Mouse (Mus musculus) embryonic facial prominence, embryonic 12.5 days (tissue): ENCODE measurements around the gene Olfr1307. TPM values are rescaled to one million over a fixed set of nuclear protein-coding genes. Genes with fewer than 3 reads are reported as not detected.

ENCODE experiments used
- ATAC-seq: fragments of 200-750 bp; cut with Nextera tagmentation; 2 replicates; pipeline ENCODE4 v1.8.0; 2017; ENCODE audit not compliant: insufficient number of reproducible peaks, insufficient read depth, low FRiP score, low TSS enrichment
- H3K27ac ChIP-seq: fragments of 300-500 bp; sonication (generic); 2 replicates; pipeline ENCODE4 v1.5.1; 2016; ENCODE audit warnings: mild to moderate bottlenecking
- H3K27me3 ChIP-seq: fragments of 300-500 bp; sonication (generic); 2 replicates; pipeline ENCODE4 v1.6.1; 2016; ENCODE audit warnings: mild to moderate bottlenecking, moderate library complexity
- H3K36me3 ChIP-seq: fragments of 300-500 bp; sonication (generic); 2 replicates; pipeline ENCODE4 v1.6.1; 2016; ENCODE audit warnings: mild to moderate bottlenecking
- H3K4me1 ChIP-seq: fragments of 300-500 bp; sonication (generic); 2 replicates; pipeline ENCODE4 v1.6.1; 2016
- H3K4me2 ChIP-seq: fragments of 300-500 bp; sonication (generic); replicated peaks from 2 replicates; pipeline ENCODE4 v1.6.1; 2016; ENCODE audit warnings: mild to moderate bottlenecking, moderate library complexity
- H3K4me3 ChIP-seq: fragments of 300-500 bp; sonication (generic); 2 replicates; pipeline ENCODE4 v1.5.1; 2016; ENCODE audit warnings: mild to moderate bottlenecking
- H3K9ac ChIP-seq: fragments of 300-500 bp; sonication (generic); 2 replicates; pipeline ENCODE4 v1.6.1; 2016; ENCODE audit warnings: mild to moderate bottlenecking, moderate library complexity
- H3K9me3 ChIP-seq: fragments of 300-500 bp; sonication (generic); 2 replicates; pipeline ENCODE4 v1.6.1; 2016; ENCODE audit warnings: mild to moderate bottlenecking, moderate library complexity
- WGBS: fragments of 180-500 bp; shearing (Covaris S2); methylation state at CpG from one replicate; pipeline ENCODE4 v1.1.7; 2016; 5-methylcytosine and 5-hydroxymethylcytosine counted together
- polyA plus RNA-seq: library from polyadenylated mRNA; unstranded; fragments of >200 nt; fragmentation: Nextera tagmentation; extraction: Ambion mirVana; gene quantifications from 2 replicates; pipeline ENCODE4 v1.2.1, GENCODE M21; 2016

Olfr1307 gene
- polyA plus RNA-seq: not detected in 2 replicates

GRCm38 (mm10) chr2:111949340-111949739, at the start of gene Olfr1307:
Olfr1307 (minus strand) TSS chr2:111949440.
- no peak within 1 kb of the TSS for H3K9ac ChIP-seq
- H3K4me1 ChIP-seq: no peaks in the 10 kb centered on the region
- H3K9me3 ChIP-seq: no peaks in the 10 kb centered on the region
- H3K36me3 ChIP-seq: no peaks in the 10 kb centered on the region
- H3K4me2 ChIP-seq: no peak within 1 kb of the TSS
- no peaks in the 10 kb centered on the region for H3K27me3 ChIP-seq
- ATAC-seq: no peak
- no peak within 1 kb of the TSS for H3K4me3 ChIP-seq
- 71% methylated on average over 1 of the region's 1 CpGs for WGBS
- H3K27ac ChIP-seq: no peak within 1 kb of the TSS

DNA sequence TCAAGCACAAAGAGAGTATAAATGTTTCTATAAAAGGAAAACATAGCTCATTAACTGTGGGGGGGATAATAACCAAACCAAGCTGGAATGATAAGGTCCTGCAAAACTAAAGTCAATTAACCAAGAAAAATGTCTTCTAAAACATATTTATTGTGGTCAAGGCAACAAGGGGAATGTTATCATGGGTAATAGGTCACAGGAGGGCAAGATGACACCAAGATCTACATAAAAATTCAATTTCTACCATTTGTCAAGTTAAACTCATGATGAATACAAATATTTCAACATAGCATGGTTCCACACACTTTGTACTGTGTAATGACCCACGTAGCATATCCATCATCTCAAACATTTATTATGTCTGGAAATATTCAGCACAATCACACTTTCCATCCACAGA, 40.9 kb upstream of the Olfr1307 start, which contains the start of gene Olfr1309:
TSS of gene Olfr1309 (minus strand) at position 101 of the 400 bp plus-strand sequence.
- H3K27me3 ChIP-seq: no peaks in the 10 kb centered on the region
- no peak within 1 kb of the TSS for H3K4me2 ChIP-seq
- H3K27ac ChIP-seq: no peak within 1 kb of the TSS
- no peaks in the 10 kb centered on the region for H3K36me3 ChIP-seq
- H3K9ac ChIP-seq: no peak within 1 kb of the TSS
- no peak within 1 kb of the TSS for H3K4me3 ChIP-seq
- WGBS: 71% methylated on average over 1 of the region's 1 CpGs
- H3K9me3 ChIP-seq: no peaks in the 10 kb centered on the region
- no peak for ATAC-seq
- H3K4me1 ChIP-seq: no peaks in the 10 kb centered on the region

- Histone ChIP-seq H3K4me2 (no peak within 1 kb of the TSS), H3K27ac (no peak within 1 kb of the TSS), H3K36me3 (no peaks in the 10 kb centered on the region), H3K9ac (no peak within 1 kb of the TSS), H3K27me3 (no peaks in the 10 kb centered on the region), H3K4me3 (no peak within 1 kb of the TSS), H3K4me1 (no peaks in the 10 kb centered on the region), H3K9me3 (no peaks in the 10 kb centered on the region)
- 53% methylated on average over 1 of the region's 1 CpGs for WGBS
- no peak for ATAC-seq
Measured at GRCm38 (mm10) chr2:111964844-111965243, 15.6 kb upstream of the Olfr1307 start, which contains the start of gene Olfr1308. Olfr1308 (minus strand) TSS chr2:111964944.

DNA sequence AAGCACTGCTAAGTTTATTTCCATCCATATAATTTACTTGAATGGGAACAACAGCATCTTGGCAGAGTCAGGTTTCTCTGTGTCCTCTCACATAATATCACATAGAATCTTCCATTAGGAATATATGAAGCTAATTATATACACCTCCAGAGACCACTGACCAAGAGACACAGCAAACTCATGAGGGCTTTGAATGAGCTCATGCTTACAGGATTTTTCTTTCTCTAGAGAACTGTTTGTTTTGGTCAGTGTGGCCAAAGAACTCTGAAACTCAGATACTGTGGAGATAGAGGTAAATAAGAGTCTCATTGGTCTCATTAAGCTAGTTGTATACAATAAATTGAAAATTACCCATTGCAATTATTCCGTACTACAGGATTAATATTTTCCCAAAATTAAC, 33.1 kb downstream of the Olfr1307 start, which contains the start of gene Olfr1306:
TSS of gene Olfr1306 (minus strand) at position 101 of the 400 bp plus-strand sequence.
- WGBS: 82% methylated on average over 1 of the region's 1 CpGs
- Histone ChIP-seq H3K9me3 (no peaks in the 10 kb centered on the region; the same call in 1 of the 2 replicates), H3K4me2 (no peak within 1 kb of the TSS), H3K27me3 (no peaks in the 10 kb centered on the region), H3K27ac (no peak within 1 kb of the TSS), H3K9ac (no peak within 1 kb of the TSS), H3K4me1 (no peaks in the 10 kb centered on the region), H3K4me3 (no peak within 1 kb of the TSS), H3K36me3 (no peaks in the 10 kb centered on the region)
- ATAC-seq: no peak

Other genes with a start within 250 kb of the Olfr1307 start
- not detected in 2 replicates for gene Olfr1301, start 198.4 kb downstream of the Olfr1307 start, polyA plus RNA-seq
- not detected in 2 replicates for gene Olfr1302, start 172.0 kb downstream of the Olfr1307 start, polyA plus RNA-seq
- not detected in 2 replicates for gene Olfr1303, start 129.1 kb downstream of the Olfr1307 start, polyA plus RNA-seq
- gene Olfr1305, start 72.3 kb downstream of the Olfr1307 start, polyA plus RNA-seq: not detected in 2 replicates
- gene Olfr1306, start 33.2 kb downstream of the Olfr1307 start, polyA plus RNA-seq: not detected in 2 replicates
- not detected in 2 replicates for gene Olfr1308, start 15.5 kb upstream of the Olfr1307 start, polyA plus RNA-seq
- not detected in 2 replicates for gene Olfr1309, start 40.8 kb upstream of the Olfr1307 start, polyA plus RNA-seq
- not detected in 2 replicates for gene Olfr1310, start 63.3 kb upstream of the Olfr1307 start, polyA plus RNA-seq
- not detected in 2 replicates for gene Olfr1311, start 75.0 kb upstream of the Olfr1307 start, polyA plus RNA-seq
- not detected in 2 replicates for gene Olfr1312, start 100.8 kb upstream of the Olfr1307 start, polyA plus RNA-seq
- gene Olfr1313, start 128.4 kb upstream of the Olfr1307 start, polyA plus RNA-seq: not detected in 2 replicates
- gene Olfr1314, start 147.3 kb upstream of the Olfr1307 start, polyA plus RNA-seq: not detected in 2 replicates
- gene Olfr1315-ps1, start 166.0 kb upstream of the Olfr1307 start, polyA plus RNA-seq: not detected in 2 replicates
- gene Olfr1316, start 185.5 kb upstream of the Olfr1307 start, polyA plus RNA-seq: not detected in 2 replicates
- gene Olfr1317, start 190.9 kb upstream of the Olfr1307 start, polyA plus RNA-seq: not detected in 2 replicates
- not detected in 2 replicates for gene Olfr1318, start 204.8 kb upstream of the Olfr1307 start, polyA plus RNA-seq